Mouse (Mus musculus) embryonic facial prominence, embryonic 10.5 days (tissue): ENCODE data around the gene Fam122a. TPM values are rescaled to one million over a fixed set of nuclear protein-coding genes. Genes with fewer than 3 reads are reported as not detected.
A peak's percentile ranks its signal among the peaks of the same experiment; 100 is the strongest.

Experiments used
- DNase-seq: peaks from one replicate; pipeline ENCODE4 v3.0.0-alpha.2; 2017; ENCODE audit warnings: low spot score
- H3K27ac ChIP-seq: fragments of 300-500 bp; sonication (generic); replicated peaks from 2 replicates; pipeline ENCODE4 v1.5.1; 2016; ENCODE audit warnings: mild to moderate bottlenecking
- H3K27me3 ChIP-seq: fragments of 300-500 bp; sonication (generic); replicated peaks from 2 replicates; pipeline ENCODE4 v1.6.1; 2016; ENCODE audit warnings: low read depth, mild to moderate bottlenecking; ENCODE audit not compliant: poor library complexity, severe bottlenecking
- H3K36me3 ChIP-seq: fragments of 300-500 bp; sonication (generic); replicated peaks from 2 replicates; pipeline ENCODE4 v1.6.1; 2016; ENCODE audit warnings: mild to moderate bottlenecking, moderate library complexity
- H3K4me1 ChIP-seq: fragments of 300-500 bp; sonication (generic); 2 replicates; pipeline ENCODE4 v1.6.1; 2016
- H3K4me3 ChIP-seq: fragments of 300-500 bp; sonication (generic); 2 replicates; pipeline ENCODE4 v1.5.1; 2016; ENCODE audit warnings: mild to moderate bottlenecking, moderate library complexity
- H3K9me3 ChIP-seq: fragments of 300-500 bp; sonication (generic); 2 replicates; pipeline ENCODE4 v1.6.1; 2016; ENCODE audit warnings: mild to moderate bottlenecking
- WGBS: fragments of 180-500 bp; shearing (Covaris S2); methylation state at CpG from one replicate; pipeline ENCODE4 v1.1.7; 2016; 5-methylcytosine and 5-hydroxymethylcytosine counted together
- polyA plus RNA-seq: library from polyadenylated mRNA; unstranded; fragments of >200 nt; fragmentation: Nextera tagmentation; extraction: Ambion mirVana; gene quantifications from 2 replicates; pipeline ENCODE4 v1.2.1, GENCODE M21; 2016

Fam122a gene
- polyA plus RNA-seq: 43.4 and 46.2 TPM in 2 replicates

- H3K36me3 ChIP-seq: peaks cover 5% of the 10 kb centered on the region; the same call in 1 of the 2 replicates
- DNase-seq: peak; percentile 94
- H3K27ac ChIP-seq: peak within 1 kb of the TSS; percentile 96
- H3K27me3 ChIP-seq: no peaks in the 10 kb centered on the region
- H3K4me3 ChIP-seq: peak within 1 kb of the TSS; percentile 77
- under 1% methylated on average over 92 of the region's 92 CpGs for WGBS
- peaks cover 17% of the 10 kb centered on the region for H3K4me1 ChIP-seq
- H3K9me3 ChIP-seq: no peaks in the 10 kb centered on the region
These were observed at the start of gene Fam122a for GRCm38 (mm10) chr19:24476929-24477882. TSS of gene Fam122a (minus strand) at chr19:24477356.

DNA sequence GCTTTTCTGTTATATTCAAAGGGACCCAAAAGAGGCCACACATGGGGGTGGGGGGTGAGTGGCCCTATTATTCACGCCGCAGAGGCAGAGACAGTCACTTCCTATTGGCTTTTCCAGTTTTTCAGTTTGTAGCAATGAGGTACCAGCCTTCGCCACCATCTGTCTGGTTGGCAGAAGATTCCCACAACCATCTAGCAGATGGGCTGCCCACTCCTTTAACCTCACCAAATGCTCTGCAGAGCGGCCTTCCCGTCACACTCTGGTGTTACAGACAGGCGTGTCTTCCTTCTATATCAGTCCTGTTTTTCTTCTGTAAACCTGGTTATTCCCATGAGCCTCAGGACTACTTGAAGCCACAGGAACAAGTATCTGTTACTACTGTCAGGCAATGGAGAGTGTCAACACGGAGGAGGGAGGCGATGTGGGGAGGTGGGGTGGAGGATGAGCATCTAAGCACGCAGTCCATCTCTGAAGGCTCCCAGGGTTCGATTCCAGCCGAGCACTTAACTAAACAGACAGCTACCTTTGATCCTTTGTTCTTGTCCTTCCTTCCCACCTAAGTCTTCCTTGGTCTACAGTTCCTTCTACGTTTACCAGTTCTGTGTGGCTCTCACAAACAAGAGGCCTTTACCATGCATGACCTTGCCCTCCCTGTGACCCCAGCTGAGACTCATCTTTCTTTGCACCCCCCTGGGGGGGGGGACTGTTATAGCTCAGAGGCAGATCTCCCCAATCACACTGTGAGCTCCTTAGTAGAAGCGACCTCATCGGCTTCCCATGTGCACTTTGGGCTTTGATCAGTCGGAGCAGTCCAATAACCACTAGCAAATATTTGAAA is 46.5 kb upstream of the Fam122a start:
- H3K36me3 ChIP-seq: no peaks in the 10 kb centered on the region
- H3K27ac ChIP-seq: no peak overlapping the region
- H3K4me1 ChIP-seq: no peaks in the 10 kb centered on the region; the same call in 1 of the 2 replicates
- H3K27me3 ChIP-seq: no peaks in the 10 kb centered on the region
- H3K4me3 ChIP-seq: no peak overlapping the region
- no peak for DNase-seq
- H3K9me3 ChIP-seq: no peaks in the 10 kb centered on the region
- WGBS: 79% methylated on average over 15 of the region's 15 CpGs

- no peaks in the 10 kb centered on the region for H3K27me3 ChIP-seq
- H3K36me3 ChIP-seq: no peaks in the 10 kb centered on the region
- no peaks in the 10 kb centered on the region for H3K9me3 ChIP-seq
- DNase-seq: no peak
- WGBS: 90% methylated on average over 7 of the region's 7 CpGs
- no peaks in the 10 kb centered on the region; the same call in 1 of the 2 replicates for H3K4me1 ChIP-seq
- H3K27ac ChIP-seq: no peak overlapping the region
- H3K4me3 ChIP-seq: no peak overlapping the region
These were observed 44.8 kb upstream of the Fam122a start for GRCm38 (mm10) chr19:24521997-24522396.

GRCm38 (mm10) chr19:24521146-24521545 is 44.0 kb upstream of the Fam122a start:
- H3K4me1 ChIP-seq: no peaks in the 10 kb centered on the region; the same call in 1 of the 2 replicates
- no peaks in the 10 kb centered on the region for H3K9me3 ChIP-seq
- H3K36me3 ChIP-seq: no peaks in the 10 kb centered on the region
- DNase-seq: no peak
- 91% methylated on average over 9 of the region's 9 CpGs for WGBS
- no peaks in the 10 kb centered on the region for H3K27me3 ChIP-seq
- no peak overlapping the region for H3K27ac ChIP-seq
- H3K4me3 ChIP-seq: no peak overlapping the region

- no peak for DNase-seq
- WGBS: 90% methylated on average over 6 of the region's 6 CpGs
- H3K36me3 ChIP-seq: no peaks in the 10 kb centered on the region
- no peak overlapping the region for H3K27ac ChIP-seq
- H3K4me3 ChIP-seq: no peak overlapping the region
- no peaks in the 10 kb centered on the region for H3K27me3 ChIP-seq
- H3K4me1 ChIP-seq: no peaks in the 10 kb centered on the region; the same call in 1 of the 2 replicates
- no peaks in the 10 kb centered on the region for H3K9me3 ChIP-seq
These were observed 42.7 kb upstream of the Fam122a start for GRCm38 (mm10) chr19:24519732-24520409.

DNA sequence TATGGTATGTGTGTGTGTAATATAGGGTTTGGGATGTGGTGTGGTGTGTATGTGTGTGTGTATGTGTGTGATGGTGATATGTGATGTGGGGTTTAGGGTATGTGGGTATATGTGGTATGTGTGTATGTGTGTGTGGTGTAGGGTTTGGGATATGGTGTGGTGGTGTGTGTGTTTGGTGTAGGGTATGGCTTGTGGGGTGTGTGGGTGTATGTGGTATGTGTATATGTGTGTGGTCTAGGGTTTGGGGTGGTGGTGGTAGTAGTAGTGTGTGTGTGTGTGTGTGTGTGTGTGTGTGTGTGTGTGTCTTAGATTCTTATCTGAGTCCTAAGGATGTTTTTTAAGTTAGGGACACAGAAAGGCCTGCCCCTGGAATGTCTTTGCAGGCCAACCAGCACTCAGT is 41.2 kb upstream of the Fam122a start:
- Histone ChIP-seq H3K27ac (no peak overlapping the region), H3K9me3 (no peaks in the 10 kb centered on the region), H3K27me3 (no peaks in the 10 kb centered on the region), H3K36me3 (no peaks in the 10 kb centered on the region), H3K4me1 (no peaks in the 10 kb centered on the region), H3K4me3 (no peak overlapping the region)
- no peak for DNase-seq

DNA sequence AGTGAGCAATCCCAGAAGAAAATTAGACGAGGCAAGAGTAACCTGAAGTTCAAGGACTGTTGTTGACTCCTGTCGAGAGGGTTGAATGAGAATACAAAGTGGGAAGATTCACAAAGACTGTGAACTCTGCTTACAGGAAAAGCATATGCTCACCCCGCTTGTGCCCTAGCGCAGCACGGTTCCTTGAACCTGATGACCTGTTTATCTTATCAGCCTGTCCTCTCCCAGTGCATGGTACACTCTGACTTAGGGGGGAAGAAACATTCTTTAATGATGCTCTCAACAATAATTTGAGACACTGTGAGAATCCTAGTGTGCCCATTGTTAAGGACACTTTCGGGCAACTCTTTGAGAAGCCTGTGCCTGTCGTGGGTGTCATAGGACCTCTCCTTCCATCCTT is 39.9 kb upstream of the Fam122a start:
- no peak for DNase-seq
- Histone ChIP-seq H3K27ac (no peak overlapping the region), H3K4me3 (no peak overlapping the region), H3K36me3 (no peaks in the 10 kb centered on the region), H3K9me3 (no peaks in the 10 kb centered on the region), H3K27me3 (no peaks in the 10 kb centered on the region), H3K4me1 (no peaks in the 10 kb centered on the region)
- 87% methylated on average over 7 of the region's 7 CpGs for WGBS

DNA sequence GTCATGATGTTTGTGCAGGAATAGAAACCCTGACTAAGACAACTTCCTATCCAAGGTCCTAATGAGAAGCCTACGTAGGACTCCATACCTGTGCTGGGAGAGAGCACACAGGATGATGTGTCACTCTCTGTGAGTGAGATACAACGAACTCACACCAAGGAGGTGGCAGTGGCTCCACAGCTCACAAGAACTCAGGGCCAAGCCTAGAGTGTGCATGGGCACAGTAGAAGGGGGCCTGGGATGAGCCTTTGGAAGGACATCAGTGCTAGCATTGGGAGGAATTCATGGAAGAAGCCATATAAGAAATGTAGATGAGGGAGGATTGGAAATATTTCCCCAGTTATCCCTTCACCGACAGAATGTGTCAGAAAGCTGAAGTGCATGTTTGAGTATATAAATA is 38.8 kb upstream of the Fam122a start:
- no peak for DNase-seq
- WGBS: 89% methylated on average over 3 of the region's 3 CpGs

DNA sequence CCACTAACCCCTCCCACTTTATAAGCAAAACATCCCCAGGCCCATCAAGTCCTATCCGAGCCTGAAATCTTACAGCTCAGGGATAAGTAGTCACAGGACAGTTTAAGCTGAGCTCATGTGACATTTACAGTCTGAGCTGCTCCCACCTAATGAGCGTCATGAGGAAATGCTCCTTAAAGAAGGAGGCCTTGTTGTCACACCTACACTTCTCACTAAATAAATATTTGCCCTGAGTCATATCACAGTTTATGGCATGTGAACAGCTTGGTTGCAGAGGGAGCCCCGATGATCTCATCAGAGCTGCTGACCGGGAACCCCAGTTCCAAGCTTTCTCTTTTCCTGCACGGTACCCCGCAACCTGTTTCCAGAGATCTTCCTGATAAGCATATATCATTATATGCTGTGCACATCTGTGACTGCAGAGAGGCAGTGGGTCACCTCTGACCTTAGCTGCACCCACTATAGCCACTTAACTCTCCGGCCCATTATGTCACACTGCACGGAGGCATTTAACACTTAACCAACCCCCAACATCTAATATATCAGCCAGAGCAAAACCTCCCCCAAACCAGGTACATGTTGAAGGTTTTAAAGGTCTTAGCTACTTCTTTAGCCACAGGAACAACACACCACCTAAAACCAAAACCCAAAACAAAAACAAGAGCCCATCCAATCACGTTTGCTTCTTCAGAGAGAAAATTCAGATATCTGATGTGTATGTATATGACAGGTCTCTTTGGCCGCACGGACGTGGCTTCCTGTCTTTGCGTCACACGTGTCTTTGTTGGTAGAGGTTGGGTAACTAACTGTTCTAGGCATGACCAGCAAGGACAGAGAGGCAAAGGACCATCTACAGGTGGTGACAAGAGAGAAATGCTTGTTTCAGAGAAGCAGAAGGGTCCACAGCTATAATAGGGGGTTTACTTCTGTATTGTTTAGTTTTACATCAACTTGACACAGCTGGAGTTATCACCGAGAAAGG is 37.8 kb upstream of the Fam122a start:
- Histone ChIP-seq H3K27ac (no peak overlapping the region), H3K27me3 (no peaks in the 10 kb centered on the region), H3K9me3 (no peaks in the 10 kb centered on the region), H3K36me3 (no peaks in the 10 kb centered on the region), H3K4me3 (no peak overlapping the region), H3K4me1 (no peaks in the 10 kb centered on the region)
- DNase-seq: no peak
- WGBS: 89% methylated on average over 15 of the region's 15 CpGs

More for the DNA sequence above, 38.8 kb upstream of the Fam122a start:
- no peaks in the 10 kb centered on the region for H3K9me3 ChIP-seq
- H3K27me3 ChIP-seq: no peaks in the 10 kb centered on the region
- no peaks in the 10 kb centered on the region for H3K36me3 ChIP-seq
- H3K27ac ChIP-seq: no peak overlapping the region
- H3K4me1 ChIP-seq: no peaks in the 10 kb centered on the region
- H3K4me3 ChIP-seq: no peak overlapping the region

DNA sequence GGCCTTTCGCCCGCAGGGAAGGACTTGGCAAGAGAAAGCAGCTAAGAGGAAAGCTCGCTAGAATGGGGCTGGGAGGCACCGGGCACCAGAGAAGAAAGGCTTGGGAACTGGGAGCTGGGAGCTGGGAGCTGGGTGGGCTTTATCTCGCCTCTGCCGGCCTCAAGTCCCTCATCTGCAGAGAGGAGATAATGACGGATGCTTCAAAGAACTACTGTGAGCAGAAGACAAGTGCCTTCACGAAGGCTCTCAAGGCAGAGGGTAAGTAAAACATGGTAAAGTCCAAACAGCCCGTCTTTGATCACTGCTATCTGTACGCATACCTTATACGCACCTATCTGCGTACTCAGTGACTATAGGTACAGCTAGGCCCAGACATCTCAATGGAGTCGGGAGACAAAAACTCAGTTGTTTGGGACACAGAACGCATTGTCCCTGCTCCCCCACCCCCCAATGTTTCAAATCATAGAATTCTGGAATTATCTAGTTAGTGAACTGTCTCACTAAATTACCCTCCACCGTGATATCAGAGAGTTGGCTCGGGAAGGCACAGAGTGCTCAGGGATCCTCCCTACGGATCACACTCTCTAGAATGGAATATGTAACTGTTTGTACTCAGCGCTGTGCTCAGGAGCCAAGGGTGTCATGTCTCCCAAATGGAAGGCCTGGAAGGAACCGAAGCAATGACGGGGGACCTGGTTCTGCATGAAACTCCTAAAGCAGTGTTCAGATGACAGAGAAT is 36.1 kb upstream of the Fam122a start:
- DNase-seq: no peak
- Histone ChIP-seq H3K27me3 (no peaks in the 10 kb centered on the region), H3K27ac (no peak overlapping the region), H3K9me3 (no peaks in the 10 kb centered on the region), H3K4me1 (peaks cover 4% of the 10 kb centered on the region; the same call in 1 of the 2 replicates), H3K36me3 (no peaks in the 10 kb centered on the region), H3K4me3 (no peak overlapping the region)
- 90% methylated on average over 20 of the region's 20 CpGs for WGBS

DNA sequence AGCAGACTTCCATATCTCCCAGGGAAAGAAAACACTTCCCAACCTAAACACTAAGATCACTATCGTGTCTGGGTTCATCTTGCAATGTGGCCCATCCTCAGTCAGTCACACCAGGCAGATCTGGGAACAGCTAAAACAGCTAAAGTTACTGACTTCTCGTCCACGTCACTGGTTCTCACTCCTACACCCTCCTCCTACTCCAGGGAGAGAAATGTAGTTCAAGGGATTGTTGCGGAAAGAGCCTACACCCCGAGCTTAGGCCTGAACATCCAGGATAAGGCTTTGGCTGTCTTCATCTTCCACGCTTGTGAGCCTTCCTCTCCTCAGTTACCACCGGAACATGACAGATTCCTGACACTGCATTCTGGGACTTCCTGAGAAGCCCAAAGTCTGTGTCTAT is 34.8 kb upstream of the Fam122a start:
- peaks cover 13% of the 10 kb centered on the region; the same call in 1 of the 2 replicates for H3K4me1 ChIP-seq
- H3K27ac ChIP-seq: no peak overlapping the region
- WGBS: 85% methylated on average over 7 of the region's 7 CpGs
- no peak overlapping the region for H3K4me3 ChIP-seq
- H3K27me3 ChIP-seq: no peaks in the 10 kb centered on the region
- no peaks in the 10 kb centered on the region for H3K36me3 ChIP-seq
- no peak for DNase-seq
- H3K9me3 ChIP-seq: no peaks in the 10 kb centered on the region
